Mouse (Mus musculus) hindbrain, postnatal 0 days (tissue): ENCODE results near the gene Pik3r1. TPM values are rescaled to one million over a fixed set of nuclear protein-coding genes. Genes with fewer than 3 reads are reported as not detected.

ENCODE experiments used
- ATAC-seq: fragments of 200-750 bp; cut with Nextera tagmentation; 2 replicates; pipeline ENCODE4 v1.8.0; 2017; ENCODE audit warnings: mild to moderate bottlenecking, moderate TSS enrichment, moderate library complexity
- DNase-seq: peaks from one replicate; pipeline ENCODE4 v3.0.0-alpha.2; 2015; ENCODE audit warnings: low spot score
- H3K27ac ChIP-seq: fragments of 300-500 bp; sonication (generic); 2 replicates; pipeline ENCODE4 v1.5.1; 2014; ENCODE audit warnings: mild to moderate bottlenecking
- H3K27me3 ChIP-seq: fragments of 300-500 bp; sonication (generic); 2 replicates; pipeline ENCODE4 v1.6.1; 2014; ENCODE audit warnings: low read length, mixed read lengths; ENCODE audit not compliant: insufficient read depth
- H3K36me3 ChIP-seq: fragments of 300-500 bp; sonication (generic); 2 replicates; pipeline ENCODE4 v1.6.1; 2014; ENCODE audit warnings: low read length, mixed read lengths; ENCODE audit not compliant: insufficient read depth
- H3K4me1 ChIP-seq: fragments of 300-500 bp; sonication (generic); 2 replicates; pipeline ENCODE4 v1.6.1; 2014; ENCODE audit warnings: antibody characterized with exemption, low read length, mixed read lengths; ENCODE audit not compliant: insufficient read depth
- H3K4me2 ChIP-seq: fragments of 300-500 bp; sonication (generic); 2 replicates; pipeline ENCODE4 v1.6.1; 2014; ENCODE audit warnings: low read depth, mild to moderate bottlenecking, low read length, moderate library complexity, mixed read lengths
- H3K4me3 ChIP-seq: fragments of 300-500 bp; sonication (generic); 2 replicates; pipeline ENCODE4 v1.5.1; 2014; ENCODE audit warnings: low read length
- H3K9ac ChIP-seq: fragments of 300-500 bp; sonication (generic); replicated peaks from 2 replicates; pipeline ENCODE4 v1.6.1; 2014; ENCODE audit warnings: mild to moderate bottlenecking, low read length, moderate library complexity, mixed read lengths
- H3K9me3 ChIP-seq: fragments of 300-500 bp; sonication (generic); 2 replicates; pipeline ENCODE4 v1.6.1; 2016; ENCODE audit warnings: low read length, mixed read lengths
- CTCF ChIP-seq: IDR thresholded peaks from 2 replicates; pipeline ENCODE4 v1.5.1; 2016; ENCODE audit warnings: antibody characterized with exemption, control low read depth, low read depth
- WGBS: fragments of 180-500 bp; shearing (Covaris S2); extraction: QIAGEN DNeasy Blood & Tissue Kit; methylation state at CpG from one replicate; pipeline ENCODE4 v1.1.7; 2014; 5-methylcytosine and 5-hydroxymethylcytosine counted together
- polyA plus RNA-seq: library from polyadenylated mRNA; unstranded; fragments of >200 nt; fragmentation: Nextera tagmentation; extraction: Ambion mirVana; gene quantifications from 2 replicates; pipeline ENCODE4 v1.2.1, GENCODE M21; 2015
- total RNA-seq: library from RNA; depleted of rRNA; stranded (reverse); fragments of >200 nt; gene quantifications from 2 replicates; pipeline ENCODE4 v1.2.3, GENCODE M21; 2014; rRNA removed

The Pik3r1 gene
- total RNA-seq, result 95.6 and 111 TPM in 2 replicates
- 56.2 and 58.1 TPM in 2 replicates for polyA plus RNA-seq

GRCm38 (mm10) chr13:101767809-101768629 lies at the start of gene Pik3r1:
TSS of gene Pik3r1 (minus strand) at chr13:101768217.
- ATAC-seq, result peak; percentile 98
- peak within 1 kb of the TSS; percentile 95 for H3K4me3 ChIP-seq
- peak within 1 kb of the TSS; percentile 97 for H3K9ac ChIP-seq

GRCm38 (mm10) chr13:101813267-101813900 lies 45.4 kb upstream of the Pik3r1 start:
- DNase-seq (peak; percentile 66), ATAC-seq (peak; percentile 76; the same call in 1 of the 2 replicates)
- H3K27me3 ChIP-seq, result no peaks in the 10 kb centered on the region
- no peaks in the 10 kb centered on the region for H3K36me3 ChIP-seq
- WGBS, result 14% methylated on average over 10 of the region's 10 CpGs
- no peak overlapping the region for H3K9ac ChIP-seq
- H3K4me1 ChIP-seq, result 0 out of 2 replicates have a peak, but pooled peaks cover 6% of the 10 kb centered on the region
- H3K4me2 ChIP-seq, result peak overlapping the region; percentile 31
- H3K4me3 ChIP-seq, result no peak overlapping the region
- peak overlapping the region; percentile 11; the same call in 1 of the 2 replicates for H3K27ac ChIP-seq
- TF ChIP-seq CTCF, result no peak
- H3K9me3 ChIP-seq, result no peaks in the 10 kb centered on the region

More at GRCm38 (mm10) chr13:101767809-101768629, at the start of gene Pik3r1:
- H3K9me3 ChIP-seq, result no peaks in the 10 kb centered on the region
- no peaks in the 10 kb centered on the region for H3K36me3 ChIP-seq
- H3K27ac ChIP-seq, result peak within 1 kb of the TSS; percentile 95
- WGBS, result 1% methylated on average over 68 of the region's 76 CpGs
- peak within 1 kb of the TSS; percentile 84 for H3K4me2 ChIP-seq
- no peak; the same call in 1 of the 2 replicates for TF ChIP-seq CTCF
- peak; percentile 97 for DNase-seq
- H3K4me1 ChIP-seq, result peaks cover 14% of the 10 kb centered on the region
- no peaks in the 10 kb centered on the region for H3K27me3 ChIP-seq

GRCm38 (mm10) chr13:101812341-101812740 lies 44.3 kb upstream of the Pik3r1 start:
- H3K36me3 ChIP-seq, result no peaks in the 10 kb centered on the region
- ATAC-seq (no peak), DNase-seq (no peak)
- H3K27ac ChIP-seq, result peak overlapping the region; percentile 65; the same call in 1 of the 2 replicates
- TF ChIP-seq CTCF, result no peak
- no peaks in the 10 kb centered on the region for H3K9me3 ChIP-seq
- 69% methylated on average over 5 of the region's 5 CpGs for WGBS
- no peaks in the 10 kb centered on the region for H3K27me3 ChIP-seq
- H3K4me2 ChIP-seq, result no peak overlapping the region
- no peak overlapping the region for H3K4me3 ChIP-seq
- H3K4me1 ChIP-seq, result 0 out of 2 replicates have a peak, but pooled peaks cover 6% of the 10 kb centered on the region
- no peak overlapping the region for H3K9ac ChIP-seq

DNA sequence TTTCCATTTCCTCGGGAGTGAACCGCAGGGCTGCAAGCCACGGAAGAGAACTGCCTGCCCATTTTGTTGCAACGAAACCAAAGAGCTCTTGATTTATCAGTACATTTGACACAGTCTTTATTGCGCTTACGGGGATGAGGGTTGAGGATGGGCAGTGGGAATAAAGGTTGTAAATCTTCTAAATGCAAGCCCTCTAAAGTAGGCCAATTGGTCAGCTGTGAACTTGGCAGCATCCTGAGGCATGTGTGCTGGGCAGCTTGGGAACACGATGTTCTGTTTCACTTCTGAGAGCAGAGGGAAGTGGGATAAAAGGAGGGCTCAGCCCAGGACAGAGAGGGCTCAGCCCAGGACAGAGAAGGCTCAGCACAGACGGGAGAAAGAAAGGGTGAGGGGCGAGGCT lies 43.9 kb upstream of the Pik3r1 start:
- no peaks in the 10 kb centered on the region for H3K27me3 ChIP-seq
- WGBS, result 36% methylated on average over 9 of the region's 9 CpGs
- no peaks in the 10 kb centered on the region for H3K36me3 ChIP-seq
- H3K27ac ChIP-seq, result peak overlapping the region; percentile 65
- peak; percentile 68 for DNase-seq
- peak; percentile 93 for ATAC-seq
- H3K4me2 ChIP-seq, result no peak overlapping the region
- no peaks in the 10 kb centered on the region for H3K9me3 ChIP-seq
- 0 out of 2 replicates have a peak, but pooled peaks cover 6% of the 10 kb centered on the region for H3K4me1 ChIP-seq
- H3K9ac ChIP-seq, result no peak overlapping the region
- no peak overlapping the region for H3K4me3 ChIP-seq
- TF ChIP-seq CTCF, result no peak

GRCm38 (mm10) chr13:101810667-101811066 lies 42.6 kb upstream of the Pik3r1 start:
- DNase-seq, result peak; percentile 62
- no peaks in the 10 kb centered on the region for H3K36me3 ChIP-seq
- 0 out of 2 replicates have a peak, but pooled peaks cover 6% of the 10 kb centered on the region for H3K4me1 ChIP-seq
- H3K9me3 ChIP-seq, result no peaks in the 10 kb centered on the region
- H3K9ac ChIP-seq, result no peak overlapping the region
- WGBS, result 56% methylated on average over 7 of the region's 7 CpGs
- no peak overlapping the region for H3K27ac ChIP-seq
- H3K27me3 ChIP-seq, result no peaks in the 10 kb centered on the region
- TF ChIP-seq CTCF, result no peak
- no peak overlapping the region for H3K4me2 ChIP-seq
- ATAC-seq, result peak; percentile 48
- no peak overlapping the region for H3K4me3 ChIP-seq

DNA sequence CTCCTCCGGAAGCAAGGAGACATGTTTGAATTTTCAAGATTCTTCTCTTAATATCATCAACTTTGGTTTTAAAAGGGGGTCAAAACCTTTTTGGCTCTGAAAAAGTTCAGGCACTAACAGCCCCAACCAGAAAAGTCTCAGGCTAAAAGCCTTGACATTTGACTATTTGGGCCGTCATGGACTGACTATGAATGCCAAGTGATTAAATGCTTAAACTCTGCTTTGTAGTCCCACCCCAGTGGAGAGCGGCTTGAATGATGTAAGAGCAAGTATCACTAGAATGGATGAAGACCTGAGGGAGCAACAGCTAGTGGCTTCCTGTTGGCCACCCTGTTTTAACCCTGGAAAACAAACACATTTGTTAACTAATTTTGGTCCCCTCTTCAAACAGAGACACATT lies 41.8 kb upstream of the Pik3r1 start:
- no peaks in the 10 kb centered on the region for H3K27me3 ChIP-seq
- H3K4me3 ChIP-seq, result no peak overlapping the region
- H3K36me3 ChIP-seq, result no peaks in the 10 kb centered on the region
- H3K9me3 ChIP-seq, result no peaks in the 10 kb centered on the region
- H3K4me2 ChIP-seq, result no peak overlapping the region
- 90% methylated on average over 3 of the region's 3 CpGs for WGBS
- DNase-seq (no peak), ATAC-seq (no peak)
- 0 out of 2 replicates have a peak, but pooled peaks cover 6% of the 10 kb centered on the region for H3K4me1 ChIP-seq
- TF ChIP-seq CTCF, result no peak
- H3K9ac ChIP-seq, result no peak overlapping the region
- H3K27ac ChIP-seq, result no peak overlapping the region
